Mouse (Mus musculus) G1E-ER4 (cell line): ENCODE data around the gene Ddx4. TPM values are rescaled to one million over a fixed set of nuclear protein-coding genes. Genes with fewer than 3 reads are reported as not detected.
"Not testable (repeated sequence)": the region's sequence is repeated elsewhere in the genome, so short reads cannot be mapped to it uniquely, and the experiment has no call there.

ENCODE experiments used
- GATA1 ChIP-seq: IDR thresholded peaks from one replicate; pipeline ENCODE4 v1.8.0; 2012; ENCODE audit warnings: low read length, inconsistent platforms
- polyA plus RNA-seq: library from polyadenylated mRNA; stranded (reverse); fragments of >175 nt; gene quantifications from 2 replicates; pipeline ENCODE4 v1.2.3, GENCODE M21; 2012

Ddx4 gene
- polyA plus RNA-seq, 1 experiment: not detected

DNA sequence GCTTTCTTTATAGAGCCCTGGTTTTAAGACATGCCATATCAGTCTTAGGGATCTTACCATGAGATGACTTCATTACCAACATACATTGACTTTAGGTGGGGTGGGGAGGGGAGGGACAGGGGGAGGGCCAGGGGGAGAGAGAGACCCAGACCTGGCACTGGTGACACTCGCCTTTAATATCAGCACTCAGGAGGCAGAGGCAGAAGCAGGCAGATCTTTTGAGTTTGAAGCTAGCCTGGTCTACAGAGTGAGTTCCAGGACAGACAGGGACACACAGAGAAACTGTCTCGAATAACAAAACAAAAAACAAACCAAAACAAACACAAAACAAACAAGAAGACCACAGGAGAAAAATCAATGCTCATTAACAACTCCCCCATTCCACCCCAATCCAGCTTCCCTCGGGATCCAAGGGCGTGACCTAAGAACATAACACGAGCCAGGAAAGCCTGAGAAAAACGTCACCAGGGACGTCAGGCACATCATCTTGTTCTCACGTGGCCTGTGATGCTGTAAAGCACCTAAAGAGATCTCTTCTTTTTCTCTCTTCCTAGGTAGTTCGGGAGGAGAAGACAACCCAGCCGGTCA is 7.8 kb upstream of the Ddx4 start:
- no peak for TF ChIP-seq GATA1

DNA sequence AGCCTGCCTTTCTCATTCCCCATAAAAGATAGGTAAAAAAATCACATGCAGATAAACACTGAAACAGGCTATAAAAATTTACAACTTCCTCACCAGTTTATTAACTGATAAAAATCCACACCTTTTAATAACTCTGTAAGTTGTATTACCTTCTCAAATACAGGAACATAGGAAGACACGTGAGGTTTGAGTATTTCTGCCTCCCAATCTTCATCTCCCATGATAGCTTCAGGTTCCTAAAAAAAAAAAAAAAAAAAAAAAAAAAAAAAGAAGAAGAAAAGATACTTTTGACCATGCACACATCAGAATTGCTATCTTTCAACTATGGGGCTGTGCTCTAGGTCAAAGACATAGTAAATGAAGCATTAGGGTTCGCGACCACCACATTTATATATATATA is 1.1 kb downstream of the Ddx4 start:
- TF ChIP-seq GATA1: no peak

DNA sequence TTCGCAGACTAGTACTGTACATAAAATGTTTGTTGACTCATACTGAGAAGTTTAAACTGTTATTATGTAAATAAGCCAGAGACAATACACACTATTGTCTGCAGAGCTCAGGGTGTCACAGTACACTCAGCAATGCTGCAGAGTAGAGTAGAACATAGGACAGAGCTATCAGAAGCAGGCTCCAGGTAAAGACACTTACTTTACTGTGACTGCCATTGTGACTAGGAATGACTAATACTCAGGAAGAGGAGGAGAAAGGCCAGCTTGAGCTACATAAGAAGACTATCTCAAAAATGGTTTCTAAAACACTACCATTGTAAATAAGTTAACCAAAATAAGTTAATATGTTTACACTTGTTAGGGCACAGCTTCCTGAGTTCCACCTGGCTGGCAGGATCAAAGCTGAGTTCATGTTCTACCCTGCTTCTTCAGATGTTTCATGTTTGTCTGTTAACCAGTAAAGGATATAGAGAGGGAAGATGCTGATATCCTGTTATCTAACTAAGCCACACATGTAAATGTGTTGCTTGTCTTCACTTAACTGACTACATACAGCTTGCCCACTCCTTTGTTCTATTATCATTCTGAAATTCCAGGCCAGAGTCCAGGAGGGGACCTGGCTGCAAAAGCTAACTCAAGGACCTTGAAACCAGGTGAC is 6.6 kb downstream of the Ddx4 start:
- TF ChIP-seq GATA1: no peak

DNA sequence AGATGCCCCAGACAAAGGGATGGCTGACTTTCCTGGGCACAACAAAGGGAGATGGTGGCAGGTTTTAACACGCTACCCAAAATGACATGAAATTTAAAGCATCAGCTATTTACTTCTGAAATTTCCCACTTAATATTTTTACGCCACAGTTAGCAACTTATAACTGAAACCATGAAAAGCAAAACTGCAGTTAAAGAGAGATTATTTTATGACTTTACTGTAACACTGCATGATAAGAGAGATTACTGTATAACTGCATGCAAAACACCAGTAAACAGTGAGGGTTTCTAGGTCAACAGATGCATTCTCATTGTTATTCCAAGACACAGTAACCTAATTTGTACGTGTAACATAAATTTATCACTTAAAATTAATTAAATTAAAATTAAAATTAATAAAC is 7.3 kb downstream of the Ddx4 start:
- TF ChIP-seq GATA1: no peak

DNA sequence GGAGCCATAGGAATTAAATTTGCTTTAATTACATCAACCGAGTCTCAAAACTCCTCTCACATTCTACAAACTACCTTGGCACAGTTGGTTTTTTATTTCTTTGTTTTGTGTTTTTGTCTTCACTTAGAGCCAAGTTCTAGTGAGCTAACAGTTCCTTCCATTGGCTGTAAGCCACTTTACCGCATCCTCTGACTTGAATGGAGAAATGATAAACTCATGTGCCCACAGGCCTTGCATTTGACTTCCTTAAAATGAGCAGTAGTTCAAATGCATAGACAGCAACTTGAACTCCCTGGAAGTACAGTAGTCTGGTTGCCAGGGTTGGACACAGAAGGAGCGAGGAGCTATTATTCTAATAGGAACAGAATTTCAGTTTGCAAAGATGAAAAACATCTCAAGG is 9.4 kb downstream of the Ddx4 start:
- TF ChIP-seq GATA1: no peak

DNA sequence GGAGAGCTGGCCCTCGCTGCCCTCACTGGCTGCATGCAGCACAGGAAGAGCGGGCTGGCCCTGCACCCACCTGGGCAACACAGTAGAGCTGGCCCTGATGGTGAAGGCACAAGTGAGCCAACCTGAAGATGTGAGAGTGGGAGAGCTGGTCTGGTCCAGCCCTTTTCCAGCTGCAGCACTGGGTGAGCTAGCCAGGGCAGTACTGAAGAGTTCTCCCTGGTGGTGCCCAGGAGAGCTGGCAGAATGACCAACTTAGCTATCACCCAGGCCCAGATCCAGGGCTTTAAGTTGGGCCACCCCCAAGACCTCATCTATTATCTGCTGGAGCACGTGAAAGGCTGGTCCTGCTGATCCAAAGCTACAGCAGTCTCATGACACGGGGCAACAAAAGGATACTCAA is 13.2 kb downstream of the Ddx4 start:
- TF ChIP-seq GATA1: no peak

DNA sequence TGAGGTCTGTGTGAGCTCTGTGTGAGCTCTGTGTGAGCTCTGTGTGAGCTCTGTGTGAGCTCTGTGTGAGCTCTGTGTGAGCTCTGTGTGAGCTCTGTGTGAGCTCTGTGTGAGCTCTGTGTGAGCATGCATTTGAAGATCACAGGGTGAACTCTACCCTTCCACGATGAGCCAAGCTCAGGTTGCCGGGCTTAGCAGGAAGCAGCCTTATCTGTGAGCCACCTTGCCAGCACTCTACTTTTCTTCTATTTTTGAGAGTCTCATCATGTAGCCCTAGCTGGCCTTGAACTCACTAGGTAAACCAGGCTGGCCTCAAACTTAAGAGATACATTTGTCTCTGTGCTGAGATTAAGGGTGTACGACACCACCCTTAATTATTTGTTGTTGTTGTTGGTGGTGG is 15.8 kb downstream of the Ddx4 start:
- TF ChIP-seq GATA1: no peak

DNA sequence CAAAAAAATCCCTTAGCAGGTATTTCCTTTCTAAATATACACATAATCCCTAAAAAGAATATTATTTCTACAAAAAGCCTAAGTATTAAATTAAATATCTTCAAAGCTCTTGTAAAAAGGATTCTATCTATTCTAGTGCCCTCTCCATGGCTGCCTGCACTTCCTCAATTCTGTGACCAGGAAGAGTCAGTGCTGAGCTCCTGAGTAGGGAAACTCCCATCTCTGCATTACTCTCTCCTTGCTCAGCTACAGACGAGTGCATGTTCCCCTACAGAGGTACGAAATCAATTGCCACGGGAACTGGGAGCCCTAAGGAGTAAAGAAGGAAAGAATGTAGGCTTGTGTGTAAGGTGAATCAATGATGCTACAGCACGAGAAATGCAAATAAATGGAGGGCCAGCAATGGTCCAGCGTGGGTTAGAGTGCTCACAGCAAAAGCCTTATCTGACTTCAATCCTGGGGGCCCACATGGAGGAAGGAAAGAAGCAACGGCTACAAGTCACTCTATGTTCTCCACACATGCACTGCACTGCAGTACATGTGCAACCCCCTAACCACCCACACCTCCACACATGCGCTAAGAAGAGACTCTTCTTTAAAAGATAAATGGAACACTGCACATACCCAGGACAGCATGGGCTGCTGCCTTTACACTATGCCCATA is 17.0 kb downstream of the Ddx4 start:
- no peak for TF ChIP-seq GATA1

DNA sequence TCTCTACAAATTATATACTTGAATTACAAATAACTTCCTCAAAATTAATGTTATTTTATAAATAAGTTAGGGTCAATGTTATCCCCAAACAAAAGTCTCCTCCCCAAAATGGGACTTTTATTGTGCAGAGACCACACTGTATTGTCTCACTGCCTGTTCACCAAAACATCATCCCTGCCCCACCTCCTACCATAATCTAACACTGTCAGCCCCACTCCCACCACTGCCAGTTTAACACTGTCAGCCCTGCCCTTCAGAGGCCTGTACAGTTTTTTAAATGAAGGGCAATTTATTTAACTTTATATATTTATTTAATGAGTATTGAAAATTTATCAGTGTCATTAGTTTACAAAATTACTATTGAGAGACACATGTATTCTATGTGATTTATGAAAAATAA is 26.7 kb downstream of the Ddx4 start:
- TF ChIP-seq GATA1: no peak

DNA sequence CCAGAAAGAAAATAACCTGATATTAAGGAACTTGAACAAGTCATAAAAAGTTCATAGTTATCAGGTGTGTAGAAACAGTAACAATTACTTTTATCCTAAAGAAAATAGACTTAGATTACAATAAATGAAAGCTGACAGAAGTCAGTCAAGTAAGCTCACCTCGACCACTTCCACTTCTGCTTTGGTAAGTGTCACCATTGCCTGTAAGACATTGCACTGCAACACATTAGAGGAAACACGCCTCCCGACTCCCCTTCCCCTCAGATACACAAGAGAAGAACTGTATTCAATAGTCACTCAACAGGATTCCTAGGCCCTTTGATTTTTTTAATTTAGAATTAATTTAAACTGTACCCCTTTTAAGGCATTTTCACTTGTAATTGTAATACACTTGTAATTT is 27.7 kb downstream of the Ddx4 start:
- TF ChIP-seq GATA1: no peak

DNA sequence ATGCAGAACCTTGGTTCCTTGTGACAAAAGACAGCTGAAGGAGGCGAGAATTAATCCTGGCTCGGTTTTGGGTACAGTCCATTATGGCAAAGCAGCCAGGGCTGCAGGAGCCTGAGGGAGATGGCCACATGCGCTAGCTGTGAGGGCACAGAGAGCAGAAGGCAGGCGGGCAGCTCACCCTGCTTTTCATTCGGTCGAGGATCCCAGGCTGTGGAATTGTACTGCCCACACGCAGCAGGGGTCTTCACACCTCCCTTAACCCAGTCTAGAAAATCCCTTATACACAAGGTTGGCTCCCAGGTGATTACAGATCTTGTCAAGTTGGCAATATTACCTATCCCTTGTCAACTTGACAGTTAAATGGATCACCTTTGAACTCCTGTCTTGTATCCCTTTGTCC is 28.6 kb downstream of the Ddx4 start:
- no peak for TF ChIP-seq GATA1

DNA sequence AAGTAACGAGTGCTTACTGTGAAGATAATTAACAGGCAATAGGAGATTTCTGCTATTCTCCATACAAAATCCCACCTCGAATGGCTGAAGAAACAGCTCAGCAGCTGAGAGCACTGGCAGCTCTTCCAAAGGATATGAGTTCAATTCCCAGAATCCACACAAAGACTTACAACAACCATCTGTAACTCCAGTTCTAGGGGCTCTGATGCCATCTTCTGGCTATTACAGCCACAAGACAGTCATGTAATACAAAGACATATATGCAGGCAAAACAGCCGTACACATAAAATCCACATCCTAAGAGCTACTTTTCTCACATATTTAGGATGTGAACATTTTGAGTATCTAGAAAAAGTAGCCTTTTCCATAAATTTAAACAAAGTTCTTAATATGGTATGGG is 30.7 kb downstream of the Ddx4 start:
- TF ChIP-seq GATA1: no peak

DNA sequence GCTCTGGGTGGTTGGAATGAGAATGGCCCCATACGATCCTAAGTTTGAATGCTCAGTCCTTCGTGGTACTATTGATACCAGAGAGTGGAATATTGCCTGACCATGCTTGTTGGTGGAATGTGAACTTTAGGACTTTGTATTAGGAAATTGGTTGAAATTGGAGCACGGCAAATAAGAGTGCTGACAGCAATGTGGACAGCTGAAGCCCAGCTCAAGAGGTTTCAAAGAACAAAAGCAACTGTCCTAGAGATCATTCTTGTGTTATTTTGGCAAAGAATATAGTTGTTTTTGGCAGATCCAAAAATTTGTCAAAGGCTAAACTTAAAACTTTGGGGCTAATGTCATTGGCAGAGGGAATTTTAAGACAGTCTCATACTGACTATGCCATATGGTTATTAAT is 43.7 kb downstream of the Ddx4 start:
- TF ChIP-seq GATA1: no peak

DNA sequence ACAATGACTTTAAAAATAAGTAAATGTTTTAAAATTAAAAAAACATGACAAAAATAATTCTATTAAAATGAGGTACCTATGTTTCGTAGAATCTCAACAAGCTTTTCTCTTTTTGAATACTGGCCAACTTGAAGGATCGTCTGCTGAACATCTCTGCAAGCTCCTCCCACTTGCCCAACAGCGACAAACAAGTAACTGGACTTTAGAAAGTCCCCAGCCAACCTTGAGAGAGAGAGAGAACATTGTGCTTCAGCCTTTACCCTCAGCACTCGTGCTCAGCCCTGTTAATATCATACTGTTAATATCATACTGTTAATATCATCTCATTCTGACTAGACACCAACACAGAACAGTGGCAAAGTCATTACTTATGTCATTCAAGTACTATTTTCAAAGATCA is 47.9 kb downstream of the Ddx4 start:
- no peak for TF ChIP-seq GATA1

DNA sequence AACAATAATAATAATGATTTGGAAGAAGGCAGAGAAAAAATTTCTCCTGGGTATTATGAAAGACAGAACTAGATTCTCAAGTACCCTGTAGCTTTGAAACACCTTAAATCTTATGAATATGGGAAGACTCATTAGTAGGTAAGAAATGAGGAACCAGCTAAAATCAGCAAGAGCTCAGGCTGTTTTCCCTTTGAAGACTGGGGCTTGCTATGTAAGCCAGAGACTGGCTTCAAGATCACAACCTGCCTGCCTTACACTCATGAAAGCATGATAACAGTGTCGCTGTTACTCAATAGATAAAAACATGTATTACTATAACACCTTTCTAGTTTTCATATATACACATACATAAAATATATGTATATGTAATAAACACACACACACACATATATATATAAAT is 48.4 kb downstream of the Ddx4 start:
- no peak for TF ChIP-seq GATA1

DNA sequence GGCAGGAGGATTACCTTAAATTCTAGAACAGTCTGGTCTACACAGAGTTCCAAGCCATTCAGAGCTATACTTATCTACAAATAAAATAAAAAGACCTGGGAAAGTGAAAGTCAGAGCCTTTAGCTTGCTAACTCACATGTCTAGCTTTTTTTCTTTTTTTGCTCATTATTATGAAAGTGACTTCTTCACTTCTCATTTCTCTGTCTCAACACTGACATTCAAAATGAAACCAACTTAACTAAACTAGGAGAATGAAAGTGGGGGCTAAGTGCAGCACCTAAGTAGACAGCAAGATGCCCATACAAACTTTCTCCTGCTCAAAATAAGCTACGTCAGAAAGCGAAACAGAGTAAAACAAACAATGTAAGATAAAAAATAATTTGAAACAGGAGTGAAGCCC is 49.7 kb downstream of the Ddx4 start:
- TF ChIP-seq GATA1: no peak

DNA sequence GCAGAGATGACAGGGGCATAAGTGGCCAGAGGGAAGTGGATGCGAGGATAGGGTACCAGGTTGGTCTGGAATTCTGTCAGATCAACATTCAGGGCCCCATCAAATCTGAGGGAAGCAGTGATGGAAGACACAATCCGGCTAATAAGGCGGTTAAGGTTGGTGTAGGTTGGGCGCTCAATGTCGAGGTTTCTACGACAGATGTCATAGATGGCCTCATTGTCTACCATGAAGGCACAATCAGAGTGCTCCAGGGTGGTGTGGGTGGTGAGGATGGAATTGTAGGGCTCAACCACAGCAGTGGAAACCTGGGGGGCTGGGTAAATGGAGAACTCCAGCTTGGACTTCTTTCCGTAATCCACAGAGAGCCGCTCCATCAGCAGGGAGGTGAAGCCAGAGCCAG is 58.0 kb downstream of the Ddx4 start, which contains the start of gene Il31ra:
Gene Il31ra (minus strand): TSS at position 101 of the 400 bp plus-strand sequence.
- not testable (repeated sequence) for TF ChIP-seq GATA1
